Mouse (Mus musculus) heart, embryonic 11.5 days (tissue): ENCODE measurements around the gene Rad51b. TPM values are rescaled to one million over a fixed set of nuclear protein-coding genes. Genes with fewer than 3 reads are reported as not detected.

Source experiments
- ATAC-seq: fragments of 200-750 bp; cut with Nextera tagmentation; replicated peaks from 2 replicates; pipeline ENCODE4 v1.8.0; 2017; ENCODE audit warnings: moderate library complexity; ENCODE audit not compliant: insufficient number of reproducible peaks, low FRiP score, low TSS enrichment
- H3K27ac ChIP-seq: fragments of 300-500 bp; sonication (generic); 2 replicates; pipeline ENCODE4 v1.5.1; 2014; ENCODE audit warnings: mild to moderate bottlenecking, low read depth, low read length
- H3K27me3 ChIP-seq: fragments of 300-500 bp; sonication (generic); 2 replicates; pipeline ENCODE4 v1.6.1; 2014; ENCODE audit warnings: mild to moderate bottlenecking, low read length, mixed read lengths; ENCODE audit not compliant: control insufficient read depth, insufficient read depth
- H3K36me3 ChIP-seq: fragments of 300-500 bp; sonication (generic); 2 replicates; pipeline ENCODE4 v1.6.1; 2014; ENCODE audit warnings: mild to moderate bottlenecking, low read length, moderate library complexity, mixed read lengths; ENCODE audit not compliant: control insufficient read depth, insufficient read depth
- H3K4me1 ChIP-seq: fragments of 300-500 bp; sonication (generic); 2 replicates; pipeline ENCODE4 v1.6.1; 2014; ENCODE audit warnings: low read length; ENCODE audit not compliant: control insufficient read depth, insufficient read depth
- H3K4me2 ChIP-seq: fragments of 300-500 bp; sonication (generic); 2 replicates; pipeline ENCODE4 v1.6.1; 2014; ENCODE audit warnings: mild to moderate bottlenecking, moderate library complexity
- H3K4me3 ChIP-seq: fragments of 300-500 bp; sonication (generic); 2 replicates; pipeline ENCODE4 v1.5.1; 2014; ENCODE audit warnings: low read depth, low read length
- H3K9ac ChIP-seq: fragments of 300-500 bp; sonication (generic); 2 replicates; pipeline ENCODE4 v1.6.1; 2014; ENCODE audit warnings: mild to moderate bottlenecking, low read depth, low read length, moderate library complexity
- H3K9me3 ChIP-seq: fragments of 300-500 bp; sonication (generic); replicated peaks from 2 replicates; pipeline ENCODE4 v1.6.1; 2016; ENCODE audit warnings: low read length; ENCODE audit not compliant: control insufficient read depth
- WGBS: fragments of 180-500 bp; shearing (Covaris S2); extraction: QIAGEN DNeasy Blood & Tissue Kit; methylation state at CpG from one replicate; pipeline ENCODE4 v1.1.7; 2014; ENCODE audit not compliant: insufficient replicate concordance; 5-methylcytosine and 5-hydroxymethylcytosine counted together
- polyA plus RNA-seq: library from polyadenylated mRNA; unstranded; fragments of >200 nt; fragmentation: Nextera tagmentation; extraction: Ambion mirVana; gene quantifications from 2 replicates; pipeline ENCODE4 v1.2.1, GENCODE M21; 2014

Rad51b gene
- polyA plus RNA-seq, 1 experiment from 2014 or later, result 6.4 TPM

- 83% methylated on average over 5 of the region's 5 CpGs for WGBS
- Histone ChIP-seq H3K36me3 (no peaks in the 10 kb centered on the region), H3K27ac (no peak overlapping the region), H3K4me2 (no peak overlapping the region), H3K9ac (no peak overlapping the region), H3K9me3 (no peaks in the 10 kb centered on the region), H3K4me3 (no peak overlapping the region), H3K27me3 (no peaks in the 10 kb centered on the region), H3K4me1 (peaks cover 6% of the 10 kb centered on the region; the same call in 1 of the 2 replicates)
- ATAC-seq, result no peak
Observed at GRCm38 (mm10) chr12:79647976-79648375, 350.9 kb downstream of the Rad51b start.

DNA sequence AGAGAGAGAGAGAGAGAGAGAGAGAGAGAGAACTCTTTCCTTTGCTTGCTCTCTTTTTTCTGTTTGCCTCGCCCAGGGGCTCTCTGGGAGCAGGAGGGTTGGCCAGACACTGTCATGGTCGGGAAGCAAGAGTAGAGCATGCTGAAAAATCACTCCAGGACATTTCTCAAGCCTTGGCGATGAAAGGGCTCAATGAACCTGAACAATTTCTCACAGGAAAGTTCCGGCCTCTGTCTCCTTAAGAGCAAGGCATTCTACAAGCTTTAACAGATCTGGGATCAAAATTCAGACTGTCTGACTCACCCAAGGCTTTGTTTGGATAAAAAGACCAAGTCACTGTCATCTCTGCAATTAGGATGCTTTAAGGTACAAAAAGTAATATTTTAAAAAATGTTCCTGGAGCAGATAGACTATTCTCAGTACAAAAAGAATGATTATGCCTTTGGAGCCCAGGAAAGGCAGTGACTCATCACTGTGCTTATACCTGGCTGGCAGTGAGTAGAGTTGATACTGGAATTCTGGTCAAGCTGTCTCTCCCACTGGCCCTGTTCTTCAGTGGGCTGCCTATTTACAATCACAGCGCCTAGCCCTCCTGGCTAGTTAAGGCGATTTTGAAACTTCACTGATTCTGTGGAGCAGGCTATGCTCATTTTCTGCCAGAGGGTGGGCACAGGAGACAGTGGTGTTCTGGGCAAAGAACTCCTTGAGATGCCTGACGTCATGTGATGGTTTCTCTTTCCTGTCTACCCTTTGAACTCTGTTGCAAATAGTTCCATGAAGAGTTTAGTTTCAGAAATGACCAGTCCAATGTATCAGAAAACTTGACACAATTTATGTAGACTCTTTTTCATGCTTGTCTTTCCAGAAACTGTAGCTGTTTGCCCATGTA, 352.0 kb downstream of the Rad51b start:
- Histone ChIP-seq H3K36me3 (no peaks in the 10 kb centered on the region), H3K9me3 (no peaks in the 10 kb centered on the region), H3K4me1 (peaks cover 6% of the 10 kb centered on the region; the same call in 1 of the 2 replicates), H3K4me2 (no peak overlapping the region), H3K27me3 (no peaks in the 10 kb centered on the region), H3K4me3 (no peak overlapping the region), H3K27ac (no peak overlapping the region), H3K9ac (no peak overlapping the region)
- ATAC-seq, result no peak
- 64% methylated on average over 7 of the region's 7 CpGs for WGBS

- Histone ChIP-seq H3K9me3 (no peaks in the 10 kb centered on the region), H3K27me3 (no peaks in the 10 kb centered on the region), H3K4me1 (peaks cover 6% of the 10 kb centered on the region; the same call in 1 of the 2 replicates), H3K4me3 (no peak overlapping the region), H3K4me2 (no peak overlapping the region), H3K9ac (no peak overlapping the region), H3K27ac (no peak overlapping the region), H3K36me3 (no peaks in the 10 kb centered on the region)
- ATAC-seq, result no peak
Observed at GRCm38 (mm10) chr12:79649796-79650195, 352.7 kb downstream of the Rad51b start.

DNA sequence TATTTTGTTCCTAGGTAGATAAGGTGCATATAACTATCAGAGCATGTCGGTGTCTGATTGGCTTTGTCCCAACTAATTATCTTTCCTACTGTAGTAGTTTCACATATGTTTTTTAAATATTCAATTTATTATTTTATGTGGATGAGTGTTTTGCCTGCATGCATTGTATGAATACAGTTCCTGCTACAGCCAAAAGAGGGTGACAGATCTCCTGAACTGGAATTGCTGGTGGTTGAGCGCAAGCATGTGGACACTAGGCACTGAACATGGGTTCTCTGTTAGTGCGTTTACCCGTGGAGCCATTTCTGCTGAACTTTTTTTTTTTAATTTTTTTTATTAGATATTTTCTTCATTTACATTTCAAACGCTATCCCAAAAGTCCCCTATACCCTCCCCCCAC, 358.1 kb downstream of the Rad51b start:
- ATAC-seq, result no peak
- H3K9ac ChIP-seq, result no peak overlapping the region
- no peak overlapping the region for H3K4me3 ChIP-seq
- no peaks in the 10 kb centered on the region for H3K27me3 ChIP-seq
- WGBS, result 94% methylated on average over 5 of the region's 5 CpGs
- H3K4me1 ChIP-seq, result peaks cover 16% of the 10 kb centered on the region
- no peak overlapping the region for H3K27ac ChIP-seq
- no peaks in the 10 kb centered on the region for H3K9me3 ChIP-seq
- H3K36me3 ChIP-seq, result no peaks in the 10 kb centered on the region
- H3K4me2 ChIP-seq, result no peak overlapping the region

DNA sequence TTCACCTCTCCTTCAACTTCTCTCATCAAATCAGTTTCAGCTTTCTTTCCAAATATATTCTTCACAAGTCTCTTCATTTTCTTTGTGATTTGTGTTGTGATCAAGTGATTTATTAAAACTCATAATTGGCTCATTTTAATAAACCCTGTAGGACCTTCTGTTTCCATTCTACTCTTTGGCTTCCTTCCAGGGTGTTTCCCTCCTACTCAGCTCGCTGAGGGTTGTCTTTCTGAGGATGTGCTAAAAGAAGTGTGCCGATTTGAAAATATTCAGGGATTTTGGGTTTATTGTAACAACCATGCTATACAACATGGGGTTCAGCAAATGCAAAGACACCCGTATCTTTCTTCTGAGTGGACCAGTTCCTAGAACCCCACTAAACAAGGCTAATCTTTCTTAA, 361.8 kb downstream of the Rad51b start:
- Histone ChIP-seq H3K4me1 (peaks cover 23% of the 10 kb centered on the region), H3K27me3 (no peaks in the 10 kb centered on the region), H3K4me3 (no peak overlapping the region), H3K9ac (no peak overlapping the region), H3K4me2 (no peak overlapping the region), H3K36me3 (no peaks in the 10 kb centered on the region), H3K27ac (no peak overlapping the region), H3K9me3 (no peaks in the 10 kb centered on the region)
- 79% methylated on average over 3 of the region's 3 CpGs for WGBS
- no peak for ATAC-seq

GRCm38 (mm10) chr12:79661270-79661669, 364.2 kb downstream of the Rad51b start:
- Histone ChIP-seq H3K27ac (peak overlapping the region; percentile 77), H3K4me3 (no peak overlapping the region), H3K4me2 (no peak overlapping the region), H3K36me3 (no peaks in the 10 kb centered on the region), H3K9ac (0 out of 2 replicates have a peak overlapping the region, but pooled peaks have one; percentile 8), H3K9me3 (no peaks in the 10 kb centered on the region), H3K4me1 (peaks cover 23% of the 10 kb centered on the region), H3K27me3 (no peaks in the 10 kb centered on the region)
- 0 out of 2 replicates have a peak, but pooled peaks have one; percentile 26 for ATAC-seq
- WGBS, result 7% methylated on average over 2 of the region's 2 CpGs

GRCm38 (mm10) chr12:79663131-79663892, 366.2 kb downstream of the Rad51b start:
- H3K27ac ChIP-seq, result no peak overlapping the region
- no peak for ATAC-seq
- WGBS, result 76% methylated on average over 10 of the region's 10 CpGs

GRCm38 (mm10) chr12:79663893-79664574, 367.0 kb downstream of the Rad51b start:
- H3K4me2 ChIP-seq, result no peak overlapping the region
- peaks cover 13% of the 10 kb centered on the region for H3K4me1 ChIP-seq
- no peaks in the 10 kb centered on the region for H3K9me3 ChIP-seq
- H3K4me3 ChIP-seq, result no peak overlapping the region
- no peak for ATAC-seq
- 86% methylated on average over 7 of the region's 7 CpGs for WGBS
- H3K27ac ChIP-seq, result no peak overlapping the region
- H3K9ac ChIP-seq, result no peak overlapping the region
- no peaks in the 10 kb centered on the region for H3K27me3 ChIP-seq
- no peaks in the 10 kb centered on the region for H3K36me3 ChIP-seq

More at GRCm38 (mm10) chr12:79663131-79663892, 366.2 kb downstream of the Rad51b start:
- H3K9ac ChIP-seq, result no peak overlapping the region
- H3K4me2 ChIP-seq, result no peak overlapping the region
- no peaks in the 10 kb centered on the region for H3K36me3 ChIP-seq
- H3K27me3 ChIP-seq, result no peaks in the 10 kb centered on the region
- peaks cover 14% of the 10 kb centered on the region for H3K4me1 ChIP-seq
- no peak overlapping the region for H3K4me3 ChIP-seq
- H3K9me3 ChIP-seq, result no peaks in the 10 kb centered on the region
